Mouse (Mus musculus) limb, embryonic 12.5 days (tissue): ENCODE measurements at regions not wholly inside any gene's neighbourhood (a gene's known extent, or its start where the extent isn't known, plus 50 kb on each side); places are given as distances from the start of the nearest gene placed in this dataset.

Experiments
- ATAC-seq: fragments of 200-750 bp; cut with Nextera tagmentation; 2 replicates; pipeline ENCODE4 v1.8.0; 2017; ENCODE audit warnings: low read depth, moderate TSS enrichment; ENCODE audit not compliant: insufficient number of reproducible peaks, insufficient read depth, low FRiP score, low TSS enrichment
- H3K27ac ChIP-seq: fragments of 300-500 bp; sonication (generic); 2 replicates; pipeline ENCODE4 v1.5.1; 2016; ENCODE audit warnings: mild to moderate bottlenecking, moderate library complexity
- H3K27me3 ChIP-seq: fragments of 300-500 bp; sonication (generic); 2 replicates; pipeline ENCODE4 v1.6.1; 2016; ENCODE audit warnings: mild to moderate bottlenecking, moderate library complexity
- H3K36me3 ChIP-seq: fragments of 300-500 bp; sonication (generic); 2 replicates; pipeline ENCODE4 v1.6.1; 2016; ENCODE audit warnings: mild to moderate bottlenecking, moderate library complexity
- H3K4me1 ChIP-seq: fragments of 300-500 bp; sonication (generic); replicated peaks from 2 replicates; pipeline ENCODE4 v1.6.1; 2016
- H3K4me2 ChIP-seq: fragments of 300-500 bp; sonication (generic); 2 replicates; pipeline ENCODE4 v1.6.1; 2016; ENCODE audit warnings: mild to moderate bottlenecking, moderate library complexity
- H3K4me3 ChIP-seq: fragments of 300-500 bp; sonication (generic); replicated peaks from 2 replicates; pipeline ENCODE4 v1.5.1; 2016; ENCODE audit warnings: mild to moderate bottlenecking
- H3K9ac ChIP-seq: fragments of 300-500 bp; sonication (generic); replicated peaks from 2 replicates; pipeline ENCODE4 v1.6.1; 2016; ENCODE audit warnings: mild to moderate bottlenecking, moderate library complexity
- H3K9me3 ChIP-seq: fragments of 300-500 bp; sonication (generic); 2 replicates; pipeline ENCODE4 v1.6.1; 2016; ENCODE audit warnings: mild to moderate bottlenecking, moderate library complexity
- WGBS: fragments of 180-500 bp; shearing (Covaris S2); methylation state at CpG from one replicate; pipeline ENCODE4 v1.1.7; 2016; 5-methylcytosine and 5-hydroxymethylcytosine counted together

DNA sequence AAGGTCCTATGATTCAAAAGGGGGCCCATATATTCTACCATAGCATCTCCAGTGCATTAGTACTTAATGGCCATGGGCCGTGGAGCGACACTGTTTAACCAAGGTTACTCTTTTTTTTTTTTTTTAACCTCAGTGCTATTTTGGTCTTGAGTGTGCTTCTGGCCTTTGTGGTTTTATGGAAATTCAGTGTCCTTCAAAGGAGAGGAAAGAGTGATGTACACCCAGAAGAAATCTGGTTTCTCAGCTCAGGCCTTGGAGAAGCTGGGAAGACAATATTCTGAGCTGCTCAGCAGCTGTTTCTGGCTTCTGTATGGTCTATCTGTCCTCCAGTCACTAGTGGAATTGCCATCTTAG lies 91.2 kb upstream of the Pabpc6 start:
- no peaks in the 10 kb centered on the region for H3K36me3 ChIP-seq
- H3K27me3 ChIP-seq: peaks cover 22% of the 10 kb centered on the region
- ATAC-seq: no peak
- no peaks in the 10 kb centered on the region for H3K9me3 ChIP-seq
- H3K4me3 ChIP-seq: no peak overlapping the region
- 86% methylated on average over 2 of the region's 2 CpGs for WGBS
- no peak overlapping the region for H3K27ac ChIP-seq
- H3K4me2 ChIP-seq: no peak overlapping the region
- no peak overlapping the region for H3K9ac ChIP-seq
- H3K4me1 ChIP-seq: peaks cover 16% of the 10 kb centered on the region

- H3K27ac ChIP-seq: no peak overlapping the region
- no peak overlapping the region for H3K4me2 ChIP-seq
- no peak overlapping the region for H3K9ac ChIP-seq
- H3K9me3 ChIP-seq: no peaks in the 10 kb centered on the region
- no peak overlapping the region for H3K4me3 ChIP-seq
- H3K4me1 ChIP-seq: peaks cover 13% of the 10 kb centered on the region
- H3K36me3 ChIP-seq: no peaks in the 10 kb centered on the region
- no peak for ATAC-seq
- peaks cover 21% of the 10 kb centered on the region for H3K27me3 ChIP-seq
- WGBS: 82% methylated on average over 8 of the region's 8 CpGs
Measured at GRCm38 (mm10) chr17:9760026-9760705, 90.6 kb upstream of the Pabpc6 start.

DNA sequence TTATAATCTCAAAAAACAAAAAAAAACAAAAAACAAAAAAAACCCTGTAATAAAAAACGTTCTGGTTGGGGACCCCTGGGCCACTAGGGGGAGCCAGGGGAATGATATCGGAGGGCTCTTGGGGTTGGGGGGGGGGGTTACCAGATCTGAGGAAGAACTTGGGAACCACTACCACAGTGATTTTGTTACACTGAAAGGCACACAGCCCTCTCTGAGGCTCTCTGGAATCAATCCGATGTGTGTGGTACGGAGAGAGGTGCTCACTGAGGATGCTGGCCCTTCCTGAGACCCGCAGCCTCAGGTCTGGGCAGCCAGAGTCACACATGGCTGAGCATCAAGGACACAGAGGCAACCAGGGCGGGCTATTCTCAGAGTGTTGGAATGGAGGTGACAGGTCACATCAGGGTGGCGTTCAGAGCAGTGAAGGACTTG lies 89.9 kb upstream of the Pabpc6 start:
- no peak overlapping the region for H3K4me3 ChIP-seq
- H3K4me2 ChIP-seq: no peak overlapping the region
- no peak overlapping the region for H3K27ac ChIP-seq
- H3K27me3 ChIP-seq: peaks cover 21% of the 10 kb centered on the region
- ATAC-seq: no peak
- 37% methylated on average over 7 of the region's 7 CpGs for WGBS
- no peak overlapping the region for H3K9ac ChIP-seq
- H3K36me3 ChIP-seq: no peaks in the 10 kb centered on the region
- H3K4me1 ChIP-seq: peaks cover 9% of the 10 kb centered on the region
- no peaks in the 10 kb centered on the region for H3K9me3 ChIP-seq

- no peak overlapping the region for H3K9ac ChIP-seq
- no peak overlapping the region for H3K4me3 ChIP-seq
- 96% methylated on average over 4 of the region's 4 CpGs for WGBS
- H3K36me3 ChIP-seq: no peaks in the 10 kb centered on the region
- H3K27ac ChIP-seq: no peak overlapping the region
- H3K9me3 ChIP-seq: no peaks in the 10 kb centered on the region
- H3K4me2 ChIP-seq: no peak overlapping the region
- H3K27me3 ChIP-seq: peaks cover 8% of the 10 kb centered on the region
- H3K4me1 ChIP-seq: no peaks in the 10 kb centered on the region
- no peak for ATAC-seq
Measured at GRCm38 (mm10) chr17:9757725-9758251, 88.3 kb upstream of the Pabpc6 start.

GRCm38 (mm10) chr17:9756675-9757074 lies 87.2 kb upstream of the Pabpc6 start:
- Histone ChIP-seq H3K4me1 (no peaks in the 10 kb centered on the region), H3K36me3 (no peaks in the 10 kb centered on the region), H3K4me3 (no peak overlapping the region), H3K9me3 (no peaks in the 10 kb centered on the region), H3K9ac (no peak overlapping the region), H3K4me2 (no peak overlapping the region), H3K27me3 (peaks cover 2% of the 10 kb centered on the region; the same call in 1 of the 2 replicates), H3K27ac (no peak overlapping the region)
- WGBS: 76% methylated on average over 12 of the region's 12 CpGs
- no peak for ATAC-seq

- 53% methylated on average over 3 of the region's 3 CpGs for WGBS
- Histone ChIP-seq H3K4me1 (no peaks in the 10 kb centered on the region), H3K4me3 (no peak overlapping the region), H3K36me3 (no peaks in the 10 kb centered on the region), H3K9ac (no peak overlapping the region), H3K27me3 (no peaks in the 10 kb centered on the region; the same call in 1 of the 2 replicates), H3K27ac (no peak overlapping the region), H3K9me3 (no peaks in the 10 kb centered on the region), H3K4me2 (no peak overlapping the region)
- ATAC-seq: no peak
Measured at GRCm38 (mm10) chr17:9756196-9756595, 86.7 kb upstream of the Pabpc6 start.

GRCm38 (mm10) chr17:9755576-9755975 lies 86.1 kb upstream of the Pabpc6 start:
- Histone ChIP-seq H3K4me3 (no peak overlapping the region), H3K4me2 (no peak overlapping the region), H3K36me3 (no peaks in the 10 kb centered on the region), H3K4me1 (no peaks in the 10 kb centered on the region), H3K27ac (no peak overlapping the region), H3K27me3 (no peaks in the 10 kb centered on the region; the same call in 1 of the 2 replicates), H3K9ac (no peak overlapping the region), H3K9me3 (no peaks in the 10 kb centered on the region)
- ATAC-seq: no peak
- WGBS: 87% methylated on average over 4 of the region's 4 CpGs

DNA sequence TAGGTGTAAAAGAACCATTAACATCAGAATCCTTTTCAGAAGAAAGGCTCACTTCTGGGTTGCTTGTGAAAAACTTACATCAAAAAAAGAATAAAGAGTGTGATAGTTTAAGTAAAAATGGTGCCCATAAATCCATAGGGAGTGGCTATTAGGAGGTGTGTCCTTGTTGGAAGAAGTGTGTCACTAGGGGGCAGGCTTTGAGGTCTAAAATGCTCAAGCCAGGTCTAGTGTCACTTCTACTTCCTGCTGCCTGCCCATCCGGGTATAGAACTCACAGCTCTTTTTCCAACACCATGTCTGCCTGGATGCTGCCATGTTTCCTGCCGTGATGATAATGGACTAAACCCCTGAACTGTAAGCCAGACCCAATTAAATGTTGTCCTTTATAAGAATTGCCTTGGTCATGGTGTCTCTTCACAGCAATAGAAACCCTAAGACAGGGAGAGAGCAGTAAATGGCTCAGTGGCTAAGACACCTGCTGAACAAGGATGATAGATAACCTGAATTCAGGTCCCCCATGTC lies 85.4 kb upstream of the Pabpc6 start:
- Histone ChIP-seq H3K27me3 (no peaks in the 10 kb centered on the region; the same call in 1 of the 2 replicates), H3K4me2 (no peak overlapping the region), H3K9ac (no peak overlapping the region), H3K4me3 (no peak overlapping the region), H3K4me1 (no peaks in the 10 kb centered on the region), H3K9me3 (no peaks in the 10 kb centered on the region), H3K27ac (no peak overlapping the region), H3K36me3 (no peaks in the 10 kb centered on the region)
- 79% methylated on average over 2 of the region's 2 CpGs for whole genome bisulfite sequencing
- no peak for ATAC-seq

DNA sequence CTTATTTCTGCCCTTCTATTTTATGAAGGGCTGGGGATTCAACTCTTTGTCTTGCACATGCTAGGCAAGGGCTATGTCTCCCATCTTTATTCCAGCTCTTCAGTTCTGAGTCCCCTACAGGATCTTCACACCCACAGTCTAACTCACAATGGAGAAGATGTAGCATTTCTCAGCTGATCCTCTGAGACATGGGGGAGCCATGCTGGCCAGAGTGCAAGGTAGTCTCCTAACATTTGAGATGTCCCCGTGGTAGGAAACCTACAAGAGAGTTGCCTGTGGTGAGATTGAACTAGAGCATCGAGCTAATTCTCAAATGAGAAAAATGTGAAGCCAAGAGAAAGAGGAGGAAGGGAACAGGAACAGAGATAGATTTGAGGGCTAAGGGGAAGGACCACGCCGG lies 83.3 kb upstream of the Pabpc6 start:
- Histone ChIP-seq H3K9me3 (no peaks in the 10 kb centered on the region), H3K36me3 (no peaks in the 10 kb centered on the region), H3K9ac (no peak overlapping the region), H3K27ac (no peak overlapping the region), H3K27me3 (no peaks in the 10 kb centered on the region; the same call in 1 of the 2 replicates), H3K4me3 (no peak overlapping the region), H3K4me2 (no peak overlapping the region), H3K4me1 (no peaks in the 10 kb centered on the region)
- WGBS: 74% methylated on average over 4 of the region's 4 CpGs
- ATAC-seq: no peak

DNA sequence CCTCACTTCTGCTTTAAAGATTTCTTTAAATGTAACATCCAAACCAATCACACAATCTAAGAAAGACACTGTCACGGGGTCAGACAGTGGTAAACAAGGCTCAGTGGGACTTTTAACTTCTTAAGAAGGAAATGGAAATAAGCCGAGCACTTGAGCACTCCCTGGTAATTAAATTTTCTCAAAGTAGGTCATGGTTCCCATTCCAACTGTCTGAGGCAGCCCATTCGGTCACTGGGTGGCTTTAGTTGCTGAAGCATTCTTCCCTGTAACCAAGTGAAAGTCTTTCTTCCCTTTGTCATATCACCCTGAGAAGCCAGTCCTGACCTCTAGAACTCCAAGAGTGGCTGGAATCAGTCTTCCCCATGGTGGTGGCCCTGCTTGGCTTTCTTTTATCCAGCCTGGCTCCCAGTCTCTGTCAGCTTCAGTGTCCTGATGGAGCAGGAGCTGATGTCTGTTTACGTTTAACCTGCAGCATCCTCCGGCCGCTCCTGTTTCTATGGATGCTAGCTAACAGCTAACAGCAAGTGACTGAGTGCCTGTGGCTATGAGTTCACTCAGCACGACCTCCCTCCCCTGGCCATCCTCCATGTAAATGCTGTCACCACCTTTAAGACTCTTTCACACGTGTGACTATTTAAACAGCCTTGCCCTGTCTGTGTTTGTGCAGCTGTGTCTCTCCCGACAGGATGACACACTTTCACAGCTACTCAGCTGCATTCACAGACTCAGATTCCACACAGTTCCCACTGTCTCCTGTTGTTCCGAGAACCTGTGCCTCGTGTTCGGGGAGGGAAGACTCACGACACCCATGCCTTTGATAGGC lies 82.0 kb upstream of the Pabpc6 start:
- no peaks in the 10 kb centered on the region for H3K4me1 ChIP-seq
- no peaks in the 10 kb centered on the region for H3K9me3 ChIP-seq
- no peak overlapping the region for H3K27ac ChIP-seq
- ATAC-seq: no peak
- no peaks in the 10 kb centered on the region for H3K36me3 ChIP-seq
- no peak overlapping the region for H3K4me2 ChIP-seq
- H3K27me3 ChIP-seq: no peaks in the 10 kb centered on the region; the same call in 1 of the 2 replicates
- no peak overlapping the region for H3K4me3 ChIP-seq
- H3K9ac ChIP-seq: no peak overlapping the region
- 59% methylated on average over 13 of the region's 13 CpGs for WGBS

DNA sequence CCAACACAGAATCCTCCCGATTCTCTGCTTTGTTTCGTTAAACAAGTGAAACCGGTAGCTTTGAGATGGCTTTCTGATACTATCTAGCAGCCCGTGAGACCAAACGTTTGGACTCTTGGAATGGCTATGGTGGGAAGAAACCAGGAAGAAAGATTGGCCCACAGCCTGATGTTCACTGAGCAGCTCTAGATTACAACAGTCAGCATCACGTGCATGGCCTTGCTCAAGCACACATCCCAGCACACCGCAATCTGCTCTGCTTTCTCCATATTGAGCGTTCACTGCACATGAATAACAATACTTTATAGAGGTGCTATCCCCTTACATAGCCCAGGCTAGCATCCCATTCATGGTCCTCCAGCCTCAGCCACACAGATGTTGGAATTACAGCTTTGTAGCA lies 80.5 kb upstream of the Pabpc6 start:
- no peak overlapping the region for H3K4me3 ChIP-seq
- no peak overlapping the region for H3K4me2 ChIP-seq
- no peaks in the 10 kb centered on the region for H3K36me3 ChIP-seq
- no peak for ATAC-seq
- no peak overlapping the region for H3K27ac ChIP-seq
- no peaks in the 10 kb centered on the region; the same call in 1 of the 2 replicates for H3K27me3 ChIP-seq
- no peaks in the 10 kb centered on the region for H3K4me1 ChIP-seq
- no peaks in the 10 kb centered on the region for H3K9me3 ChIP-seq
- WGBS: 87% methylated on average over 8 of the region's 8 CpGs
- no peak overlapping the region for H3K9ac ChIP-seq
